Mouse (Mus musculus): ENCODE measurements around the gene Dock2. TPM values are rescaled to one million over a fixed set of nuclear protein-coding genes. Genes with fewer than 3 reads are reported as not detected.

The Dock2 gene
- polyA plus RNA-seq, 1 experiment from 2014 or later, result 0.68 TPM

GRCm38 (mm10) chr11:34401343-34401742 is 382.3 kb downstream of the Dock2 start:
- Histone ChIP-seq H3K36me3 (replicated peaks) (no peaks in the 10 kb centered on the region), H3K27ac (no peak overlapping the region), H3K4me2 (no peak overlapping the region), H3K9me3 (no peaks in the 10 kb centered on the region), H3K27me3 (replicated peaks) (no peaks in the 10 kb centered on the region), H3K4me3 (no peak overlapping the region), H3K9ac (no peak overlapping the region), H3K4me1 (peaks cover 5% of the 10 kb centered on the region)
- WGBS, result 88% methylated on average over 8 of the region's 8 CpGs
- no peak for ATAC-seq (replicated peaks)

DNA sequence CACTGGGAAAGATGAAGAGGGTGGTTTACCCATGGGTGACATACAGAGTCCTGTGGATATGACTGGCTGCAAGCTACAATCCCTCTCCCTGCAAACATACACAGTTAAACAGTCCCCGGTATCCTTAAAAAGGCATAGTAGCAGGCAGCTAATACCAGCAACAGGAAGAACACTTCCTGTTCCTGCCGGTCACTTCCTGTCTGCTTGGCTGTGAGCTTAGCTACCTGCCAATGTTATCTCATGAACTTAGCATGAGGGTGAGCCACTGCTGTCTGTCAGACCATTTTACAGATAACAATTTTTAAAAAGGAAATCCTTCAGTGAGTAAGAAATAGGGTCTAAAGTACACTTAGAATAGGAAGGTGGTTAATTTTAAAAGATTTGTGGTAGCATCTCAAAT is 385.1 kb downstream of the Dock2 start:
- H3K4me3 ChIP-seq, result no peak overlapping the region
- no peak overlapping the region for H3K4me2 ChIP-seq
- no peaks in the 10 kb centered on the region for H3K9me3 ChIP-seq
- H3K4me1 ChIP-seq, result no peaks in the 10 kb centered on the region
- H3K36me3 ChIP-seq (replicated peaks), result no peaks in the 10 kb centered on the region
- H3K9ac ChIP-seq, result no peak overlapping the region
- no peaks in the 10 kb centered on the region for H3K27me3 ChIP-seq (replicated peaks)
- no peak for ATAC-seq (replicated peaks)
- H3K27ac ChIP-seq, result no peak overlapping the region
- 85% methylated on average over 2 of the region's 2 CpGs for WGBS

DNA sequence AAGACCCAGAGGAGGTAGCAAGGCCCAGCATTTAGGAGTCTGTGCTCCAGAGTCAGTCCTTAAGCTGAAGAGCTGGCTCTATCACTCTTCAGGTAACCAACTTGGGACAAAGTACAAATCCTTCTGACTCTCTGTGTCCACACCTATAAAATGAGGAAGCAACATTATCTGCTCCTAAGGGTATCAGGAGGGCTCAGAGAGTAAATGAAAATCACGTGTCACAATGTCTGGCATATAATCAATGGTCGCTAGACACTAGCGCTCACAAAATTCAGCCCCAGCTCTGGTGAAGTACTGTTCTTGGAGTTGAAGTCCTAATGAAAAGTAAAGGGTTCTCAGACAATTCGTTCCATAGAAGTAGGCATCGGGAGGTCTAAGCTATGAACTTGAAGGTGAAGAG is 386.0 kb downstream of the Dock2 start:
- no peak for ATAC-seq (replicated peaks)
- no peaks in the 10 kb centered on the region for H3K27me3 ChIP-seq (replicated peaks)
- H3K36me3 ChIP-seq (replicated peaks), result no peaks in the 10 kb centered on the region
- 92% methylated on average over 5 of the region's 5 CpGs for WGBS
- no peak overlapping the region for H3K4me3 ChIP-seq
- no peaks in the 10 kb centered on the region for H3K4me1 ChIP-seq
- no peak overlapping the region for H3K4me2 ChIP-seq
- no peaks in the 10 kb centered on the region for H3K9me3 ChIP-seq
- no peak overlapping the region for H3K27ac ChIP-seq
- H3K9ac ChIP-seq, result no peak overlapping the region

DNA sequence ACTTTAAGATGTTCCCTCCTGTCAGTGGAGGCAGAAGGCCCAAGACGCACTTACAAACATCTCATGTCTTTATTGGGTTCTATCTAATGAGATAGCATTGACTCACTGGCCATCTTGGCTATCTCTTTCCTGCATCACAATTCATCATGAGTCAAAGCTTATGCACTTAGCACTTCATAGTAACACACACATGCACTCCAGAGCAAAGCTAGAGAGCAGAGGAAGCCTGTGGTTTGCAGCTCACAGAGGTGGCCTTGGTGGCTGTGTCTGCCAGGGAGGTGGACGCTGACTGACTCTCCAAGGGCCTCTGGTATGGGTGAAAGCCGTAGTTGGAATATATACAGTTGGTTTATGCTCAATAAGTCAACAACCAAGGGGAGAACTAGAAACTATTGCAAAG is 387.9 kb downstream of the Dock2 start:
- no peak for ATAC-seq (replicated peaks)
- 90% methylated on average over 3 of the region's 3 CpGs for WGBS

GRCm38 (mm10) chr11:34392105-34392504 is 391.6 kb downstream of the Dock2 start:
- no peaks in the 10 kb centered on the region for H3K27me3 ChIP-seq (replicated peaks)
- H3K4me1 ChIP-seq, result no peaks in the 10 kb centered on the region
- no peak overlapping the region for H3K4me3 ChIP-seq
- no peaks in the 10 kb centered on the region for H3K36me3 ChIP-seq (replicated peaks)
- no peak for ATAC-seq (replicated peaks)
- H3K9me3 ChIP-seq, result no peaks in the 10 kb centered on the region
- WGBS, result 63% methylated on average over 4 of the region's 4 CpGs
- no peak overlapping the region for H3K27ac ChIP-seq
- no peak overlapping the region for H3K9ac ChIP-seq
- H3K4me2 ChIP-seq, result no peak overlapping the region

More for the DNA sequence above, 387.9 kb downstream of the Dock2 start:
- Histone ChIP-seq H3K4me3 (no peak overlapping the region), H3K36me3 (replicated peaks) (no peaks in the 10 kb centered on the region), H3K4me2 (no peak overlapping the region), H3K27me3 (replicated peaks) (no peaks in the 10 kb centered on the region), H3K9me3 (no peaks in the 10 kb centered on the region), H3K4me1 (no peaks in the 10 kb centered on the region), H3K27ac (no peak overlapping the region), H3K9ac (no peak overlapping the region)

DNA sequence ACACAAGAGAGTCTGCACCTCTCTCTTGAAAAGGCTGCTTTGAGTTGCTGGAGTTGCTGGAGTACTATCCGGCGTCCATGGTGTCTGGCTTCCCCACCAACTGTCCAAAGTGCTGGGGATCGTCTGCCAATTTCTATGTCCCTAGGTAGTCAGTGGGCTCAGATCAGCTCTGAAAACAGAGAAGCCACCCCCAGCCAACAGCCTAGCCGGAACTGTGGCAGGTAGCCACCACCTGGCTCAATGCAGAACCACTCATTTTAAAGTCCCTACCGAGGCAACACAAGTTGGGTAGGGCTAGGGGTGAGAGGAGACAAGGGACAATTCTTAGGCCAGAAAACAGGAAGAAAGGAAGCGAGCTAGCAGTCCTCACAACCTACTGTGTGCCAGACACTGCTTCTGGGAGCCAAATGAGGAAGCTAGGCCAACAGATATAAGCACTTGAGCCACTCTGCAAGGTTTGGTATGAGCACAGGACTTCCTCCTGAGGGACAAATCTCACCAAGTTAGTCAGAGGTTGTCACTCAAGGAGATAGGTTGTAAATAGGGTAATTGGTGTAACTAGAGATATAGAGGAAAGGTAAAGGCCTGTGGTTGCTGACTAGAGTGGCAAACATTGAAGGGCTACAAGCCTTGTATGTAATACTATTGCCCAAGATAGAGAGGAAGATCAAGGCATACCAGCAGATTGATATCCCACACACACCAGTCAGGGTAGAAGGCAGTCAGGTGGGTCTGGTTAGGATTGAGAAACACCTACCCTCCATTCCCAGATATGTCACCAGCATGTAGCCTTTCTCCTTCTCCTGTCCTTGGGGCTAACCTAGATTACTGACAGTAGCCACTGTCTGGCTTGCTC is 394.2 kb downstream of the Dock2 start:
- Histone ChIP-seq H3K27ac (no peak overlapping the region), H3K36me3 (replicated peaks) (no peaks in the 10 kb centered on the region), H3K4me3 (no peak overlapping the region), H3K9ac (no peak overlapping the region), H3K9me3 (no peaks in the 10 kb centered on the region), H3K4me2 (no peak overlapping the region), H3K27me3 (replicated peaks) (no peaks in the 10 kb centered on the region), H3K4me1 (0 out of 2 replicates have a peak, but pooled peaks cover 3% of the 10 kb centered on the region)
- ATAC-seq (replicated peaks), result no peak
- WGBS, result 87% methylated on average over 6 of the region's 6 CpGs

DNA sequence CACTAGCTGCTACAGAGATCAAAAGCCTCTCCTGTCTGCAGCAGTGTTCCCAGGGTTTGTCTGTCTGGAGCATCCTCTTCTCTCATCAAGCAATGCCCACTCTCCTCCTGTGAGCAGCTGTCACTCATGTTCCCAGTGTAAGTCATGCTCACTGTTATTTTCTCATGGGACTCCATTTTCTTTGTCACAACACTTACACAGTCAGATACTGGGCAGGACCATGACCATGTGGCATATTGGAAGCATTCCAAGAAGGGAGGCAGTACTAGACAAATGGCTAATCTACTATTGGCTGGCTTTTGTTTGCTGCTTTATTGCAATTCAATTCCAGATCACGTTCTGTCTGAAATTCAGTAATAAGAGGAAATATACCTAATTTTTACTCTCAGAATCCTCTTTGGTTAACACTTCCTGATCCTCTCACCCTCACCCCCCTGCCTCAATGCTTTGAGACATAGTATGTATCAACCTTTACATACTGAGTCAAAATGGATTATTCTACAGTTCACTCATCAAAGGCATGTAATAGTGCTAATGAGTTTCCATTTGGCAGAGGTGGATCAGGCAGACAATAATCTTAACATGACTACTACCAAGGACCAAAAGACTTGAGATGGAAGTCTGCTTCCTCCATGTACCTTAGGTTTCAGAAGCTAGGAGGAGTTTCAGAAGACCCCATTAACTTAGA is 398.5 kb downstream of the Dock2 start:
- no peaks in the 10 kb centered on the region for H3K9me3 ChIP-seq
- H3K27me3 ChIP-seq (replicated peaks), result no peaks in the 10 kb centered on the region
- 45% methylated on average over 1 of the region's 1 CpGs for WGBS
- H3K36me3 ChIP-seq (replicated peaks), result no peaks in the 10 kb centered on the region
- peak; percentile 74; the same call in 1 of the 2 replicates for ATAC-seq (replicated peaks)
- no peak overlapping the region for H3K4me2 ChIP-seq
- 0 out of 2 replicates have a peak, but pooled peaks cover 3% of the 10 kb centered on the region for H3K4me1 ChIP-seq
- H3K9ac ChIP-seq, result no peak overlapping the region
- no peak overlapping the region for H3K27ac ChIP-seq
- no peak overlapping the region for H3K4me3 ChIP-seq

GRCm38 (mm10) chr11:34384178-34384577 is 399.5 kb downstream of the Dock2 start:
- H3K4me3 ChIP-seq, result no peak overlapping the region
- WGBS, result 74% methylated on average over 4 of the region's 4 CpGs
- H3K36me3 ChIP-seq (replicated peaks), result no peaks in the 10 kb centered on the region
- H3K27ac ChIP-seq, result no peak overlapping the region
- no peaks in the 10 kb centered on the region for H3K9me3 ChIP-seq
- no peaks in the 10 kb centered on the region for H3K27me3 ChIP-seq (replicated peaks)
- H3K4me1 ChIP-seq, result 0 out of 2 replicates have a peak, but pooled peaks cover 3% of the 10 kb centered on the region
- no peak overlapping the region for H3K4me2 ChIP-seq
- no peak for ATAC-seq (replicated peaks)
- no peak overlapping the region for H3K9ac ChIP-seq

DNA sequence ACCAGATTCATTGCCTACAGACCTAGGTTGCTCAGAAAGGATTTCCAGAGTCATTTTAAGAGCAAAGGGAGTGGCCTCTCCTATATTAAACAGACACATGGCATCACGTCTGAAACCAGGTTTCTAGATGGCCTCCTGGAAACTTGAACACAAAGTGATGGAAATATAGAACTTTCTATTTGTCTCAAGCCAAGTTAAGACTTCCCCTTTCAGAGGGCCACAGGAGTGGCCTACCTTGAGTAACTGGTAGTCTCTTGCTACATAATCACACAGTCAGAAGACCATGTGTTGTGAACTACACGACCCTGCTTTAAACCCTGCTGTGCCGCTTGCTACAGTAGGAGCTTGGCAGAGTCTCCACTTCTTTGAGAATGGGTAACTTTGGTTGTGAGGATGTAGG is 400.2 kb downstream of the Dock2 start:
- H3K4me2 ChIP-seq, result no peak overlapping the region
- 0 out of 2 replicates have a peak, but pooled peaks cover 3% of the 10 kb centered on the region for H3K4me1 ChIP-seq
- H3K36me3 ChIP-seq (replicated peaks), result no peaks in the 10 kb centered on the region
- ATAC-seq (replicated peaks), result no peak
- no peaks in the 10 kb centered on the region for H3K27me3 ChIP-seq (replicated peaks)
- H3K4me3 ChIP-seq, result no peak overlapping the region
- no peak overlapping the region for H3K9ac ChIP-seq
- WGBS, result 87% methylated on average over 3 of the region's 3 CpGs
- no peak overlapping the region for H3K27ac ChIP-seq
- H3K9me3 ChIP-seq, result no peaks in the 10 kb centered on the region

DNA sequence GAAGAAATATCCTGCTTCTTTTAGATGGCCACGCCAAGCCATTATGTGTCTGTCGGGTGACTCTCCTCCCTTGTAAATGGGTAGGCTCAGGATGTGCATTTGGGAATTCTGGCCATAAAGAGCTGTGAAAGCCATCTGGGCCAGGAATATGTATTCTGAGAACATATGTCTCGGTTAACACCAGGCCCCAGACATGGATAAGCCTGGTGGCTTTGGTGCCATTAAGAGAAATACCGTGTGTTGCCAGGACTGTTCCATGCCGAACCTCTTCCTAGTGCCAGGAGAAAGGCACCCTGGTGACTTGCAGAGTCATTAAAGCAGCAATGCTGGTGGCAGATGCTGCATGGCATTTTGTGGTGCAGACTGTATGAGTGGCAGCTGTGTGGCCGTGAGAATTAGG is 406.0 kb downstream of the Dock2 start:
- no peaks in the 10 kb centered on the region for H3K27me3 ChIP-seq (replicated peaks)
- no peak overlapping the region for H3K4me2 ChIP-seq
- no peaks in the 10 kb centered on the region for H3K36me3 ChIP-seq (replicated peaks)
- H3K4me1 ChIP-seq, result no peaks in the 10 kb centered on the region
- WGBS, result 69% methylated on average over 6 of the region's 6 CpGs
- ATAC-seq (replicated peaks), result no peak
- H3K9me3 ChIP-seq, result no peaks in the 10 kb centered on the region
- no peak overlapping the region for H3K9ac ChIP-seq
- no peak overlapping the region for H3K4me3 ChIP-seq
- no peak overlapping the region for H3K27ac ChIP-seq

- Histone ChIP-seq H3K9me3 (no peaks in the 10 kb centered on the region), H3K4me2 (no peak overlapping the region), H3K27ac (no peak overlapping the region), H3K9ac (no peak overlapping the region), H3K4me3 (no peak overlapping the region), H3K27me3 (replicated peaks) (no peaks in the 10 kb centered on the region), H3K36me3 (replicated peaks) (no peaks in the 10 kb centered on the region), H3K4me1 (no peaks in the 10 kb centered on the region)
- ATAC-seq (replicated peaks), result no peak
- WGBS, result 76% methylated on average over 1 of the region's 1 CpGs
Measured at GRCm38 (mm10) chr11:34375557-34375956, 408.1 kb downstream of the Dock2 start.

DNA sequence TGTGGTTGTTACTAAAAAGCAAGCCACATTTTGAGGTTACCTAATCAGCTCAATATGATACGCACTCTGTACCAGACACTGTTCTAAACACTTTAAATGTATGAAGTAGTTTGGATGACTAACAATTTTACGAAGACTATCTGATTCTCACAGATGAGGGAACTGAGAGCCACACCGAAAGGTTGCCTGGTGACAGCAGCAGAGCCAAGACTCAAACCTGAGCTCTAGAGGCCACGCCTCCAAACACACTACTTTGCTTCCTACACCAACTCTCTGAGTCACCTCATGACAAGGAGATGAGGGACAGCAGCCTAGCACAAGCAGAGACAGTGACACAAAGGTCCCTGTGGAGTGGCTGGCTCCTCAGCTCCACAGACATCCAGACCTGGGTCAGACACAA is 411.5 kb downstream of the Dock2 start:
- Histone ChIP-seq H3K4me3 (no peak overlapping the region), H3K4me1 (no peaks in the 10 kb centered on the region), H3K27me3 (replicated peaks) (no peaks in the 10 kb centered on the region), H3K4me2 (no peak overlapping the region), H3K36me3 (replicated peaks) (no peaks in the 10 kb centered on the region), H3K9me3 (no peaks in the 10 kb centered on the region), H3K27ac (no peak overlapping the region), H3K9ac (no peak overlapping the region)
- no peak for ATAC-seq (replicated peaks)
- 84% methylated on average over 4 of the region's 4 CpGs for WGBS

Measured in midbrain, embryonic 15.5 days (tissue).